Mouse (Mus musculus): ENCODE results near the gene Herpud1. TPM values are rescaled to one million over a fixed set of nuclear protein-coding genes. Genes with fewer than 3 reads are reported as not detected.

The Herpud1 gene
- total RNA-seq, 2 experiments from 2014 or later: 100 to 109 TPM

GRCm38 (mm10) chr8:94372955-94373599 lies 13.2 kb upstream of the Herpud1 start:
- DNase-seq (ENCODE audit: low spot score in 2 of 2): no peak

DNA sequence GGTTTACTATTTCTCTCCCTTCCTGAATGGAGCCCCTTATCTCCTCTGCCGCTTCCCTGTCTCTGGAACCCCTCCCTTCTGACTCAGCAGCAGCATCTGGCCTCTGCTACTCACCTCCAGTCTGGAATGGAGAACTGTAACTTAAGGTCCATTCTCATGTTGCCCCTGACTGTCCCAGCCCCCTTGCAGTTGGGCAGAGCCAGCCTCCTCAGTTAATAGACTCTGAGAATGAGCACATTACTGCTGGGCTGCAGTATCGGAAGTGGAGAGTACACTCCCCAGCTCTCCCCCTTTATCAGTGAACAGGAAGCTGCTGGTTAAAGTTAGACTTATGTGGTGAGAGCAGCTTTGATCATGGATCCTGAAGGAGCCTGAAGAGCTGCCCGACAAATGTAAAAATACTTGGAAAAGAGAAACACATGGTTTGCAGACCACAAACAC lies 10.7 kb upstream of the Herpud1 start:
- no peak for DNase-seq (ENCODE audit: low spot score in 2 of 2)

DNA sequence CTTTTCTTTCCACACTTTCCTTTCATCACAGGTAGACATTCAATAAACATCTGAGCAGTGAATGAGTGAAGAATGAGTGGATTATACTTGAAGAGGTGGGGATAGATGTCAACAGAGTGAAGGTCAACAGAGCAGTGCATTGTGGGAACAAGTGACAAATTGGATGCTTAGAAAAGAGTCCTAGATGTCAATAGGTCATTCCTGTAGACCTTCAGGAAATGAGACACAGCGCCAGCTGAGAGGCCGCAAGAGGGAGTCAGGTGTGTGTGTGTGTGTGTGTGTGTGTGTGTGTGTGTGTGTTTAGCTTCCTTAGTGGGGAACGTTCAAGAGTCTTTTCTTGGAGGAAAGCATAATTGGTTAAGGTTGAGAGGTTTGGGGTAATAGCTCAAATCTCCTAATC lies 10.1 kb upstream of the Herpud1 start:
- no peak for DNase-seq (ENCODE audit: low spot score in 2 of 2)

GRCm38 (mm10) chr8:94376580-94376979 lies 9.7 kb upstream of the Herpud1 start:
- no peak for DNase-seq (ENCODE audit: low spot score in 2 of 2)

- no peak for DNase-seq (ENCODE audit: low spot score in 2 of 2)
Measured at GRCm38 (mm10) chr8:94377031-94377430, 9.2 kb upstream of the Herpud1 start.

- DNase-seq (ENCODE audit: low spot score in 2 of 2): no peak
Measured at GRCm38 (mm10) chr8:94377714-94378205, 8.5 kb upstream of the Herpud1 start.

GRCm38 (mm10) chr8:94378763-94379415 lies 7.3 kb upstream of the Herpud1 start:
- no peak for DNase-seq (ENCODE audit: low spot score in 2 of 2)

DNA sequence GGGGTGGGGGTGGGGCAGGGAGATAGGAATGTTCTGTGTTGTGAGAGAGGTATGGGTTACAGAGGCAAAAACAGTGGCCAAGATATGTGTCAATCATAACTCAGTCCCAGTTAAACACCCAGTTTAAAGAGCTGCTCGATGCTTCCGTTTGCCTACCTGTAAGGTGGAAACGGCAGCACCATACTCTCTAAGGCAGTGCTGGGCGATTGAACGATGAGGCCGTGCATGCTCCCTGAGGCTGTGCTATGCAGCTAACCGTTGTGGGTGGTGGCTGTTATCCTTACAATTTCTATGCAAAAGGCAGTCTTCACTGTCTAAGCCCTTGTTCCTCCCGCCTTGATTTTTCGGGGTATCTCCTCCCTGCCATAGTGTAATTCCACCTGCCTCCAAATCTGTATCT lies 6.6 kb upstream of the Herpud1 start:
- no peak for DNase-seq (ENCODE audit: low spot score in 2 of 2)

DNA sequence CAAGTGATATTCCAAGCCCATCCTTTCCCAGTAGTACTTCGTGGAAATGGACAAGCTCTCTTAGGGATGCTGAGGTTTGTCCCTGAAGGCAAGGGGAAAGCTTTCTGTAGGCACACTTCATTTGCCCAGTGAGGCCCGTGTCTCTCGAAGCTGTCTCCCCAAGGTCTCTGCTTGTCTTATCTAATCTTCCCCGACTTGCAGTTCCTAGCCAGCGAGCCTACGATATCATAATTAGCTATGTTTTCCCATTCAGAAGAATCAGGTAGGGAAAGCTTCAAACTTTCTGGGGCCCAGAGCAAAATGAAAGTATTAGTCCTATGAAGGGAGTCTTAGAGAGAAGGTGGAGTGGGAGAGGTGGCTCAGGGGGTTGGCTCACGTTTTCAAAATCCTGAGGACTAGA lies 2.1 kb upstream of the Herpud1 start:
- no peak for DNase-seq (ENCODE audit: low spot score in 2 of 2)

DNA sequence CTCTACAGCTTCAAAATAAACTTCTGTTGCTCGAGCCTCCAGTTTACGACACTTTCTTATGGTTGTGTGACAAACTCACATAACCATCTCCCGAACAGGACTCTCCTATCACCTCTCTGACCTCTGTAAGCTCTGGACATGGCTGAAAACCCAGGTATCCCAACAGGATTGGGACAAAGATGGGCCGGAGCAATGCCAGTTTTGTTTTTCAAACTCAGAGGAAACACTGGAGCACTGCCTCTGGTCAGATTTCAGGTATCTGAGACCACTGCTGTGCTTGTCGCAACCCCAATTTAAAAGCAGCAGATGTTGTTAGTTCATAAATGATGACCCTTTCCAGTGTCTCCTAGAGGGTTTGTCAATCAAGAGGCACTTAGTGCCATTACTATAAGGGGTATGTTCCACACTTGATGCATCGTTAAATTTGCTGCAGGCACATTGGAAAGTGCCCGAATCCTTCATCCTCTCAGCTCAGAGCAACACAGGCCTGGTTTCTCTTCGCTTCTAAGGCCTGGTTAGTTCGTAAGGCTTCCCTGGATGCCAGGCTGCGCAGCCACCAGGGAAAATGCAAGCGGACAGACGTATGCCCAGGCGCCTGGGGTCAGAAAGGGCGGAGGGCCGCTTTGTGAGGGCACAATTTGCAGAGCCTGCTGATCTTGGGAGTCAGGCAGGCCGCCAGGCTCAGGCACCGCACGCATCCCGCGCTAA lies 578 bp upstream of the Herpud1 start:
- DNase-seq (ENCODE audit: low spot score in 2 of 2): no peak

GRCm38 (mm10) chr8:94387027-94387684 lies 918 bp downstream of the Herpud1 start:
- peak; percentile 69 to 73 for DNase-seq (ENCODE audit: low spot score in 2 of 2)

GRCm38 (mm10) chr8:94387785-94388184 lies 1.5 kb downstream of the Herpud1 start:
- no peak for DNase-seq (ENCODE audit: low spot score in 2 of 2)

- DNase-seq (ENCODE audit: low spot score in 2 of 2): no peak
Measured at GRCm38 (mm10) chr8:94389531-94389930, 3.3 kb downstream of the Herpud1 start.

- DNase-seq (ENCODE audit: low spot score in 2 of 2): no peak
Measured at GRCm38 (mm10) chr8:94390429-94390828, 4.2 kb downstream of the Herpud1 start.

- no peak for DNase-seq (ENCODE audit: low spot score in 2 of 2)
Measured at GRCm38 (mm10) chr8:94390910-94391309, 4.7 kb downstream of the Herpud1 start.

- peak; percentile 35 to 42 for DNase-seq (ENCODE audit: low spot score in 2 of 2)
Measured at GRCm38 (mm10) chr8:94392147-94392546, 5.9 kb downstream of the Herpud1 start.

DNA sequence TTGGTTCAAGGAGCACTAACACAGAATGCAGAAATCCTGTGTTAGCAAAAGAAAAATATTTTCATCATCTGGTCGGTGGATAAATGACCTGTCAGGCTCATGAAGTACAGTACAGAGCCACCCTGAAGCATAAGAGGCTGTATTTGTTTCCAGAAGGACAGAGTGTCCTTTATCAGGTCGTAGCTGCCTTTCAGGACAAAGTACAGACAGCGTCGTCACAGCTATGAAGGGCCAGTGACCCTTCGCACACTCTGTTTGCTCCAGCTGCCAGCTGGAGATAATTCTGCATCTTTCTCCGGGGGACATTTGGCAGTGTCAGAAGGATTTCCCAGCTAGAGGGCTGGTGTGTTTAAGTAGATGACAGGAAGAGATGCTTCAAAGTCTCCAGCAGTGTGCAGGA lies 6.4 kb downstream of the Herpud1 start:
- DNase-seq (ENCODE audit: low spot score in 2 of 2): no peak

- DNase-seq (ENCODE audit: low spot score in 2 of 2): no peak
Measured at GRCm38 (mm10) chr8:94395851-94396540, 9.8 kb downstream of the Herpud1 start.

- DNase-seq (ENCODE audit: low spot score in 2 of 2): peak; percentile 21 to 54
Measured at GRCm38 (mm10) chr8:94396964-94397657, 10.9 kb downstream of the Herpud1 start.

DNA sequence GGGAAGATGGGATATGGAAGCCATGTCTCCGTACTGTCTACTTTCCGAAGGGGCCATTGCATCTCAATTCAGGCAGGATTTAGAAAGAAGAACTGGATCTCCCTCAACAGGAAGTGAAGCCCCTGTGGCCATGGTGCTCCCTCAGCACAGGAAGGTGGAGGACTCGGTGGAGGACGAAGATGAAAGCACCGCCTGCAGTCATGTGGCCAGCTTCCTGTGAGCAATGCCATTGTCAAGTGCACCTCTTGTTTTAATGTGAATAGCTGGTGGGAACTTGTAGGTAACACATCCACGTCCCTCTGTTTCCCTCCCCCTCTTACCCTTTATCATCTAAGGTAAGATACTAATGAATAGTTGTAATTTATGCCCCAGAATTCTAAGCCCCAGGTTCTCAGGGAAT lies 12.3 kb downstream of the Herpud1 start:
- DNase-seq (ENCODE audit: low spot score in 2 of 2): no peak

Data from adrenal gland, adult 18-20 months (tissue).